Mouse (Mus musculus) erythroid progenitor cell, adult 5-6 weeks (primary cell): ENCODE data around the gene Fut8. TPM values are rescaled to one million over a fixed set of nuclear protein-coding genes. Genes with fewer than 3 reads are reported as not detected.
"Not testable (repeated sequence)": the region's sequence is repeated elsewhere in the genome, so short reads cannot be mapped to it uniquely, and the experiment has no call there.

Experiments
- ATAC-seq: replicated peaks from 2 replicates; pipeline ENCODE4 v1.8.0; 2016; ENCODE audit warnings: moderate number of reproducible peaks, mild to moderate bottlenecking, moderate TSS enrichment, inconsistent platforms; ENCODE audit not compliant: poor library complexity, low FRiP score, severe bottlenecking
- total RNA-seq, 2 experiments: library from RNA; stranded (forward) in 1 of 2; stranded (reverse) in 1 of 2; fragments of 150-400 nt in 1 of 2; fragments of 186-747, 209-891 nt in 1 of 2; gene quantifications; 2 replicates each; pipeline versions ENCODE4 v1.2.3 to v1.2.4; 2015 to 2017; ENCODE audit warnings: low replicate concordance in 2 of 2

The Fut8 gene
- total RNA-seq, 2 experiments from 2014 or later: 17.5 to 39.4 TPM

GRCm38 (mm10) chr12:77483180-77483855, 245.4 kb downstream of the Fut8 start:
- no peak for ATAC-seq

GRCm38 (mm10) chr12:77484761-77485160, 246.8 kb downstream of the Fut8 start:
- no peak for ATAC-seq

GRCm38 (mm10) chr12:77491478-77491877, 253.6 kb downstream of the Fut8 start:
- ATAC-seq: no peak

GRCm38 (mm10) chr12:77495781-77496180, 257.9 kb downstream of the Fut8 start:
- ATAC-seq: no peak

- ATAC-seq: no peak
Observed at GRCm38 (mm10) chr12:77498153-77498552, 260.2 kb downstream of the Fut8 start.

- no peak for ATAC-seq
Observed at GRCm38 (mm10) chr12:77500439-77501055, 262.6 kb downstream of the Fut8 start.

- no peak for ATAC-seq
Observed at GRCm38 (mm10) chr12:77501466-77502240, 263.7 kb downstream of the Fut8 start.

GRCm38 (mm10) chr12:77502243-77502642, 264.3 kb downstream of the Fut8 start:
- no peak for ATAC-seq

GRCm38 (mm10) chr12:77505431-77505830, 267.5 kb downstream of the Fut8 start:
- ATAC-seq: no peak

GRCm38 (mm10) chr12:77507770-77508169, 269.8 kb downstream of the Fut8 start:
- ATAC-seq: no peak

GRCm38 (mm10) chr12:77510758-77511157, 272.8 kb downstream of the Fut8 start:
- ATAC-seq: no peak

GRCm38 (mm10) chr12:77511206-77511605, 273.3 kb downstream of the Fut8 start:
- no peak for ATAC-seq

GRCm38 (mm10) chr12:77511631-77512030, 273.7 kb downstream of the Fut8 start:
- no peak for ATAC-seq

GRCm38 (mm10) chr12:77516805-77517204, 278.9 kb downstream of the Fut8 start:
- ATAC-seq: no peak

GRCm38 (mm10) chr12:77517691-77518090, 279.8 kb downstream of the Fut8 start:
- ATAC-seq: no peak

GRCm38 (mm10) chr12:77519534-77520102, 281.7 kb downstream of the Fut8 start:
- no peak for ATAC-seq

- ATAC-seq: not testable (repeated sequence)
Observed at GRCm38 (mm10) chr12:77524014-77524413, 286.1 kb downstream of the Fut8 start.
